Mouse (Mus musculus) fat pad, adult 2 months (tissue): ENCODE measurements at regions not wholly inside any gene's neighbourhood (a gene's known extent, or its start where the extent isn't known, plus 50 kb on each side); places are given as distances from the start of the nearest gene placed in this dataset.
A peak's percentile ranks its signal among the peaks of the same experiment; 100 is the strongest.
"Not testable (repeated sequence)": the region's sequence is repeated elsewhere in the genome, so short reads cannot be mapped to it uniquely, and the experiment has no call there.

Experiments used
- DNase-seq: peaks from one replicate; pipeline ENCODE4 v3.0.0-alpha.2; 2011; ENCODE audit warnings: low read depth, low spot score; ENCODE audit errors: extremely low read depth

DNA sequence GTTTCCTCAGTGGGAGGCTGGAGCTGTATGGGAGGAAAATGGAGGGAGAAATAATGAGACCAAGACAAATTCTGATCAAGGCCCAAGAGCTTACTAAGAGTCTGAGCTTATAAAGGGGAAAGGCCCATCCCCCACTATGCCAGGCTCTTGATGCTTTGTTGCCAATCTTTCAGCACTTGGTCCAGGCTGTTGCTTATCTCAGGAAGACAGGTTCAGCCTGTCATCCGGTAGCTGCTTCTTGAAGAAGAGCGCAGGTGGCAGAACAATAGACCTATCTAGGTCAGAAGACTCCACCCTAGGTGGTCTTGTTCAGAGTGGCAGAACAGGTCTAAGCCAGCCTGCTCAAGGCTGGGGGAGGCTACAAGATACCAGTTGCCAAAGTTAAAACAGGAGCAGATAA, 466.2 kb upstream of the Tbl1xr1 start:
- DNase-seq, result no peak

DNA sequence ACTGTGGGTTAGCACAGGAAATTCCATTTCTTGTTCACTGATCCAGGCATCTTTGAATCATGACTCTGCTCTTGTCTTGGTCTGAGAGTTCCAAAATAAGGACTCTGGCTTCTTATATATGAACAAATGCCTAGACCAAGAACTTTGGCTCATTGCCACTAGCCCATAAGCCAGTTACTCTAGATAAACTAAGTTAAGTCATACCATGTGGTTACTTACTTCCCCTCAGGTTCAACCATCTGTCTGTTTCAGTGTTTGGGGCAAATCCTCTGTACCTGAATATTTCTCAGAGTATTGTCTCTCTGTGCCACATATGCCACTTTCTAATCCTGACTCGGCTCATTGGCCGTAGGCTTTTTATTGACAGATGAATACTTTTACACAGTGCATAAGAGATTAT, 454.7 kb upstream of the Tbl1xr1 start:
- DNase-seq, result no peak

DNA sequence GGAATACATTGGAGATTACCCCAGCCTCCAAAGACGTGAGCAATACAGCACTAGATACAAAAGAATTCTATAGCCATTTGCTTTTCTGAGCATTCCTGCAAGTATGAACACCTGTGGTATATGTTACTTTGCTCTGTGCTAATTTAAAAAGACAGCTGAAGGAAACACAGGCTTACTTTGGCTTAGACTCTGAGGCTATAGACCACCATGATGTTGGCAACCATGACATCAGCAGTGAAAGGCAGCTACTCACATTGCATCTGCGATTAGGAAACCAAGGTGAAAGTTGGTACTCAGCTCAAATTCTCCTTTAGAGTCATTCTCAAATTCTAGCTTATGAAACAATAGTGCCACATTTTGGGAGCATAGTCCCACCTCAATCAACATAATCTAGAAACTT, 451.4 kb upstream of the Tbl1xr1 start:
- DNase-seq, result no peak

DNA sequence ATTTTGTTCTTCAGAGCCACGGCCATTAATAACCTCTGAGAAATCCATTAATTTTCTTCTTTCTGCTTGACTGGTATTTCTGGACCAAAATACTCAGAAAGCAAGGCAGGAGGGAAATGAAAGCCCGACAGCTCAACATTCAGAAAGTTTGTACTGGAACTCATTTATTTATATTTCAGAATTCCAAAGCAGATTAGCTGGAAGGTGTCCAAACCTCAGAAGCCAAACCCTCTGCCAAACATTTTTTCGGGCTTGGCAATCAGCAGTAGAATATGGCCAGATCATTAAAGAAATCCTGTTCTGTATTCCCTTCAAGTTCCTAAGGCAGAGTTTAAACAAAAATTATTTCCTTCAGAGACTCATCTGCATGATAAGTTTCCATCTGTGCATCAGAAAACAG, 450.4 kb upstream of the Tbl1xr1 start:
- peak; percentile 46 for DNase-seq

DNA sequence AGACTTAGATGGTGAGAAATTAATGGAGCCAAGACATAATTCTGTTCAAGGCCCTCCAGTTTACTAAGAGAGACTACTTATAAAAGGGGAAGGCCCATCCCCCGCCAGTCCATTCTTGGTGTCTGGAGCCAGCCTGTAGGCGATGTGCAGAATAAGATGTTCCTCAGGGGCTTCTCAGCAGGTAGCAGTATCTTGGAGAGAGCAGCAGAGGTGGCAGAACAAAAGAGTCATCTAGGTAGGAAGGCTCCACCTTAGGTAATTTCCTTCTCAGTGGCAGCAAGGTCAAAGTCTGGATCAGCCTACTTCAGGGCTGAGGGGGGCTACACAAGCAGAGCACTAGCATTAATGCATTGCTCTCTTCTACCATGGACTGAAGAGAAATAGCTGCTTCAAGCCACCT, 449.4 kb upstream of the Tbl1xr1 start:
- DNase-seq, result not testable (repeated sequence)

DNA sequence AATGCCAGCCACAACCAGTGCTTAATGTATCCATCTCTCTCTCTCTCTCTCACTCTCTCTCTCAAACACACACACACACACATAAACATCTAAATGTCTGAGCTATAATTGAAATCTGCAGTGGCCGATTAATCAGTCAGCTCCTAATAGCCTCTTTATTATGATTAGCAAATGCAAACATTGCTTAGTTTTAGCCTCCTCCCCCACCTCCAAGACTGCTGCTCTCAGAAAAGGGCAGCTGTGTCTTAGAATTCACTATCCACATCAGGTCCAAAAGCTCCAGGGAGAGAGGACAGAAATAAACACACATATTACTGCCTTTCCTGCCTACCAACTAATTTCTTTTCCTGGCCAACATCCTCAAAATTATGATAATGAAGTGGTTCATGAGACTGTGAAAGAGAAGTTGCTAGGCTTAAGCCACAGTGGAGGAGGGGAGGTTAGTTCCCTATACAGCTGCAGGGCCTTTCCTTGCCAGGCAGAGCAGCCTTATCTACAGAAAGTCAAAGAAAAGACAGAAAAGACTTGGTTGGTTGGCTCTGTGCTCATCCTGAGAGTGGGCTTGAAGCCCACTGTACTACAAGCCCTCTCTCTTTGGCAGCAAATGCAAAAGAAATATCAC, 442.7 kb upstream of the Tbl1xr1 start:
- DNase-seq, result no peak

DNA sequence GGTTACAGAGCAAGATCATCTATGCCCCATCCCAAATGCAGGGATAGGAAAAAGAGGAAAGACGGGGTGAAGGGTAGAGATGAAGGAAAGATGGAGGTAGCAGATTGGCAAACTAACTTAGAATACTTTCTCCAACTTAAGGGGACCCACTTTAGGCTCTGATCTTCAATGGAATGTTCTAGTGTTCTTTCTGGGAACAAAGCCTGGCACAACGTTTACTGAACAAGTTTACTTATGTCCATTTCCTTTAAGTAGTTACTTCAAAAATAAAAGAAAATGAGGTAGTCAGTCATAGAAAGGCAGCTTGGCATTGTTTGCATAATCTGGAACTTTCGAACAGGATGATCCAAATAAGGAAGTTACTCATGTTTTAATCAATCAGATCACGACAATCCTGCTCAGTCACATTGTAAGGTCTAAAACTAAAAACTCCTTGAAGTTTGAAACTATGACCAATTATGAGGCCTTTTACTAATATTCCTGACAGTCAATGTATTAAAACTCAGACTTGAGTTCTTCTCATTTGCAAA, 441.7 kb upstream of the Tbl1xr1 start:
- no peak for DNase-seq

DNA sequence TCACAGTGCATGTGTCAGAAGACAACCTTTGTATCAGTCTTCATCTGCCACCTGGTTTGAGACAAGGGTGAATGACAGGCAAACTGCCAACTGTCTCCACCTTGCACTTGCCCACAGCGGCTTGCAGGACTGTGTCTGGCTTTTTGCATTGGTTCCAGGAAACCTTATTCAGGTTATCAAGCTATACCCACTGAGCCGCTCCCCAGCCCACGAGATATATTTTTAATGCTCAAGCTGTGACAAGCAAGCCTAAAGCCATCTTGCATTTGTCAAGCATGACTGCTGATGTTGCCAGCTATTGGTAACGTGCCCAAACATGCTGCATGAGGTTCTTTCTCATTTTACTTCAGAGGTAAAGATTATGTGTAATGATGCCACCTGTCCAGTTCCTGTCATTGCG, 437.6 kb upstream of the Tbl1xr1 start:
- peak; percentile 66 for DNase-seq

DNA sequence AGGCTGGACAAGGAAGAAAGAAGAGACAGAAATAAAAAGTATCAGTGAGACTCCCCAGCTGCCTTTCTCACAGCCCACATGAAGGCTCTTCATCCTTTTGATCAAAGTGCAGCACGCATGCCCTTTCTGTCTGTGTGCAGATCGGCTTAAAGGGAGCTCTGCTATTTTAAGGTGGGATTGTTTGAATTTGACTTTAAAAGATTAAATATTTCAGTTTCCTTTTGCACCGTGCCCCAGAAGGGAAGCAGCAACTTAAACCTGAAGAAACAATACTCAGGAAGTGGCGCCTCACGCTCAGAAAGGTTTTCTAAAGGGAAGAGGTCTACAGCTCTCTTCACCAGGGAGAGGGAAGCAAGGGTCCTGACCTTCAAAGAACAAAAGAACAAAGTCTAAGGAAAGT, 436.9 kb upstream of the Tbl1xr1 start:
- no peak for DNase-seq

DNA sequence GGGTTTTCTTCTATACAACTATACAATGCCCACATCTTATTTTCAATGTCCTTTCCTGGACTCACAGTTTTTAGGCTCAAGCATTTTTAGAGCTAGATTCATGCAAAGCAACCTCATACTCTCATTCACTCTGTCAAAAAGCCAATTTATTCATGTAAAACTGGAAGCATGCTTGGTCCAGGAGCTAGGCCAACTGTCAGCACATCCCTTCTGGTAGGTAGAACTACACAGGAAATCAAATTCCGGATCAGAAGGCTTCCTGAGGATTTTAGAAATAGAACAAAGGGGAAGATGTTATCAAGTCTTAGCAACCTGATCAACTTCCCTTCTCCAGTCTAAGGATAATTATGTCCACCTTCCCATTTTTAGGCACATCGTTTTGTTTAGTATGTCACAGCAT, 432.4 kb upstream of the Tbl1xr1 start:
- DNase-seq, result no peak

DNA sequence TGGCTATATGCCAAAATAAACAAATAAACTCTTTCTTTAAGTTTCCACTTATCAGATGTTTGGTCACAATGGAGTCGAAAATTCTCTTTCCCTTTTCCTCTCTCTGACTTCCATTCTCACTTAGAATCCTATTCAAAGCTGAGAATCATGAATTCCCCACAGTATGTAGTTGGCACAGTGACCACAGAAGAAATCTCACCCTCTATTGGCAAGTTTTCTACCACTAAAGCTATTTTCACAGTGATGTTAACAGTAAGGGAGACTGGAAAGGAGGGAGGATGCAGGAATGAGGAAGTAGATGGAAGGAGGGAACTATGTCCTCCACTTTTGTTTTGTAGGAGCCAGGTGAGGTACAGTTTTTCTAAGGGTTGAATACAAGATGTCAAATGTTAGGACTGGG, 431.2 kb upstream of the Tbl1xr1 start:
- DNase-seq, result no peak

DNA sequence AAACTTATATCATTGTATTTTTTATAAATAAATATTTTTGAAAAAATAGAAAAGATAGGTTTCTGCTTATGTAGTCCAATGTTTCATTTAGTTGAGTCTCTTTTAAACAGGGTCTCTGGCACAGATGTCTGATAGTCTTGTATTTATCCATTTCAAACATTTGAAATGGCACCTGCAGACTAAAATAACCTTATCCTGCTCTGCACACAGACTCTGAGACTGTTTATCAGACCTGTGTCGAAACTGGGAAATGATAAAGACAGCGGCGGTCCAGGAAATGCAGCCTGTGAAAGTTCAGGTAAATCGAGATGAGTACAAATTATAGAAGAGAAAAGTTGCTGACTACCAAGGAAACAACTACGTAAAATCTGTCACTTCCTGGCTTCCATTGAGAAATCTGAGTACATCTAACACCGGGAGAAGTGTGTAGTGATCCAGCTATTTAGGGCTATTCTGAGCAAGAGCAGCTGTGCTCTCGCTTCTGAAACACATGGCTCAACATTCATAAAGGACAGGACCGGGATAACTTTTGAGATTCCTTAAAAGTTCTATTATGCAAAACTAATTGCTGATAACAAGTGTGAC, 426.5 kb upstream of the Tbl1xr1 start:
- no peak for DNase-seq

DNA sequence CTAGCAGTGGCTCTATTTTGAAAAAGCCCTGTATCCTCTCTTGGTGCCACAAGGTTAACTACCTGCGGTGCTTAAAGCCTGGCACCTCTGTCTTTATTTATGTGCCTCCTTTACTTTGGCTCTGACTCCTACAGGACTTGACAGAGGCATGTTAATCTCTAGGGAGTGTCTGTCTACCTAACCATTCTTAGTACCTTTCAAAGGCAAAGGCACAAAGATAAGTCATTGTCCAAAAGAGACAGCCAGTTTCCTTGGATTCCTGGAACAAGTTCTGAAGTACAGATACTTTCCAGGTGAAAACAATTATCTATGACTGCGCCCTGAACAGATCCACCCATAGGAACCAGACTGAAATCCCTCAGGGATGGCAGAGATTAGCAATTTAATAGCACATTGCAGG, 421.2 kb upstream of the Tbl1xr1 start:
- DNase-seq, result no peak

DNA sequence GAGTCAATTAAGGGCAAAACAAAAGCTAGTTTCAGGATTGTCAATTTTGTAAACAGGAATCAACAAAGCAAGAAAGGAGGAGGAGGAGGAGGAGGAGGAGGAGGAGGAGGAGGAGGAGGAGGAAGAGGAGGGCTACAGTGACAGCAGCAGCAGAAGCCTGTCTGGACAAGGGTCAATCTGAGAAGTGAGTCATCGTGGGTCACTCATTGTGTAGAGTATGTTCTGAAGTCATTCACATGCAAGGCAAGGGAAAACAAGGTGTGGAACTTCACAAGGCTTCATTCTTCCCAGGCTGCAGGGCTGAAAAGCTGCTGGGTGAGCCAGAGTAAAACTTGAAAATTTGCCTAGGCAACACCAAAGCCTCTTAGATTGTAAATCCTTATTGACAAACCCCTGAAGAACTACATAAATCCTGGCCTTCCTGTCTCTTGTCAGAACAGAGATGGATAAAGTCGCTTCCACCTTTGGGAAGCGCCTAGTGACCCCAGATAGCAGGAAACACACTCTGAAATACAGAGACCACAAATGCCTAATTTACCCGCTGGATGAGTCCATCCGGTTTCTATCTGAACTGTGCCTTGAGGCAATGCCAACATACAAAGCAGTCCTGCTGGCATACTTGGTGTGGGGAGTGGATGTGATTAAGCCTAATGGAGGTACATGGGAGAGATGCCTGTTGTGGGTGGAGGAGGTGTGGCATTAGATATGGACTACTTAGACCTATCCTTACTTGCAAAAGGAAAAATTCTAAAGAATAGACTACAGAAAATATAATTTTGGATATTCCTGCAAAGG, 408.9 kb upstream of the Tbl1xr1 start:
- no peak for DNase-seq

DNA sequence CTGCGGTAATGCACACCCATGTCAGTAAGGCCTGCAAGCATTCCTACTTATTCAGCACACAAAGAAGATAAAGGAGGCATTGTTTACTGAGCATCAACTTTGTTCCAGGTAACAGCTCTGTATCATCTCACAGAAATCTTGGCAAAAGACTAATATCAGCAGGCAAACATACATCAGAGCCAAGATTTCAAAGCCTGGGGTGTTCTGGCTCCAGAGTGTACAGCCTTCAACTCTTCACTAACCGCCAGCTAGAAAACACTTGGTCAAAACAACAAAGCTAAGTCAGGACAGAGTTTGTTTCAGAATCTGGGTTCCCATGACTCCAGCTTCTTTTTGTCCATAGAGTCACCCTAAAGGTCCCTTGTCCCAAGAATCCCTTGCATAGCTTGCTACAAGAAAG, 404.6 kb upstream of the Tbl1xr1 start:
- no peak for DNase-seq

DNA sequence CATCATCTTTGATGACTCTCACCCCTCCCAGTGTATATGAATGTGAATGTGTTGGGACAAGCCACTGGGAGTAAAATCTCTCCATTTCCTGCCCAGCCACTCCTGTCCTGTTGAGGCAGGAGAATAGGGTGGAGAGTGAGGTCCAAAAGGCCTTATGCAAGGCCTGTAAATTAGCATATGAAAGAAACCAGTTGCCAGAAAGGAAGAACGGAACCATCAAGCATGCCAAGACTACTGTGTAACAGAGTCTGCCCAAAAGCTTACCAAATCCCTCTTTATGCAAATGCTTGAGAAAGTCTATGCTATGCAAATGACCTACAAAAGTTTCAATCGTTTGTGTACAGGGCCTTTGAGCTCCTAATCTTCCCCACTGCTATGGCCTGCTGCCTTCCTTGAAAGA, 404.0 kb upstream of the Tbl1xr1 start:
- DNase-seq, result peak; percentile 90

DNA sequence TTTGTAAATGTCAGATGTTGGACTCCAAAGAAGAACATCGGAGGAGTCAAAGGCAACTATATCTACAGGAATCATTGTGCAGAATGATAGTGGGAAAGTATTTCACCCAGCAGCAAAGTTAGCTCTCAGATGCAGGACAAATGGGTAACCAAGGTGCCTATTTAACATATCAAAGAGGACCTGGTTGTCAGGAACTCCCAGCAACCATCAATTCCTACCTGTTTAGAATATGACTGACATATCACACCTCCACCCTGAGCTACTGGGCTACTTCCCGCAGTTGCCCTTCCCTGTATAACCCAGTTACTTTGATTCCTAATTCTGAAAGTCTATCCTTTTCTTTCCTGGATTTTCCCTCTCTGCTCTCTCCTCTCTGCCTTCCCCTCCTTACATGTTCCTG, 403.0 kb upstream of the Tbl1xr1 start:
- no peak for DNase-seq

DNA sequence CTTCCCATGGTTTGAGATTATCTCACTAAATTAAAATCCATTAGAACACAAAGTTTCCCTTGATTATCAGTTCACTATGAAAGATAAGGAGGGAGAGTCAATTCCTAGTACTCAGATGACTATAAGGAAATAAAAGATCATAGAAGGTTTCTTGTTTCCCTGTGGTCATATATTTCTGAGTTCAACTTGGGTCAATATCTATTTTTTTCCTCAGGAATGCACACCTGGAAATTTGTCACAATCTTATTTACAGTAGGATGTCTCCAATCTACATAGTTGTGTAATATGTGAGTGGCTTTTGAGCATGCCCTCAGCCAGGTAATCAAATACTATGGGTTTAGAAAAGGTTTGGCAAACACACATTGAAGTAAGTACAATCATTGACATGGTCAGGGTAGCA, 398.2 kb upstream of the Tbl1xr1 start:
- no peak for DNase-seq

DNA sequence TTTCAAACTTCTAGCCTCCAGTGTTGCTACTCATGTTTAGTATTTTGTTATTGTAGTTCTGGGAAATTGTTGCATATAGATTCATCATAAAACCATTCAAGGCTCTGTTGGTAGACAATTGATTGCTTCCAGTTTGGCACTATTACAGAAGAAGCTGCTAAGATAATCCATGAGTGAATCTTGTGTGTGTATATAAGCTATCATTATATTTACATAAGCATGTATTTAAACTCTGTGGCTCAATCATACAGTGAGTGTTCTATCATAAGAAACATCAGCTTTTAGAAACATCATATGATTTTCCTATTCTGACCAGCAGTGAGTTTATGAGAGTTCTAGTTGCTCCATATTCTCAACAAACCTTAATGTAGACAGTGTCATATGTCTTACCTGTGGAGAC, 397.7 kb upstream of the Tbl1xr1 start:
- no peak for DNase-seq

DNA sequence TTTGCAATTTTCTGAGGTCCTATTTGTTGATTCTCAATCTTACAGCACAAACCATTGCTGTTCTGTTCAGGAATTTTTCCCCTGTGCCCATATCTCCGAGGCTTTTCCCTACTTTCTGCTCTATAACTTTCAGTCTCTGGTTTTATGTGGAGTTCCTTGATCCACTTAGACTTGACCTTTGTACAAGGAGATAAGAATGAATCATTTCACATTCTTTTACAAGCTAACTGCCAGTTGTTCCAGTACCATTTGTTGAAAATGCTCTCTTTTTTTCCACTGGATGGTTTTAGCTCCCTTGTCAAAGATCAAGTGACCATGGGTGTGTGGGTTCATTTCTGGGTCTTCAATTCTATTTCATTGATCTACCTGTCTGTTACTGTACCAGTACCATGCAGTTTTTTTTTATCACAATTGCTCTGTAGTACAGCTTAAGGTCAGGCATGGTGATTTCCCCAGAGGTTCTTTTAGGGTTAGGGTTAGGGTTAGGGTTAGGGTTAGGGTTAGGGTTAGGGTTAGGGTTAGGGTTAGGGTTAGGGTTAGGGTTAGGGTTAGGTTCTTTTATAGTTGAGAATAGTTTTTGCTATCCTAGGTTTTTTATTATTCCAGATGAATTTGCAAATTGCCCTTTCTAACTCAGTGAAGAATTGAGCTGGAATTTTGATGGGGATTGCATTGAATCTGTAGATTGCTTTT, 378.3 kb upstream of the Tbl1xr1 start:
- not testable (repeated sequence) for DNase-seq

DNA sequence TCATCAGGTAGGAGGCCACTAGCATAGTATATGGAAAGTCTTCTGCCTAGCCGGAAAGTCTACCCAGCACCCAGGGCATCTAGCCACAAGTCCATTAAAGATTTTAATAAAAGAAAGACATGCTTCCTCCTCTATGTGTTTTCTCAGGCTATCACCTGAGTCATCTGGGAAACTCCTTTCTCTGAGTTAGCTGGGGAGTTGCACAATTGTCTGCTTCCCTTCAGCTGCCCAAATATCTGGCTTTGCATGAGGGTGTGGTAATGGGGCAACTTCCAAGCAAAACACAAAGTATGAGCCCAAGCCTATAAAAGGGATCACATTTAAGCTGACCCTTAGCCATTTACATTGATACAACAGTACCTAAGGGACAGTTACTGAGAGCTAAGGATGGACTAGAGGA, 376.9 kb upstream of the Tbl1xr1 start:
- DNase-seq, result peak; percentile 78

DNA sequence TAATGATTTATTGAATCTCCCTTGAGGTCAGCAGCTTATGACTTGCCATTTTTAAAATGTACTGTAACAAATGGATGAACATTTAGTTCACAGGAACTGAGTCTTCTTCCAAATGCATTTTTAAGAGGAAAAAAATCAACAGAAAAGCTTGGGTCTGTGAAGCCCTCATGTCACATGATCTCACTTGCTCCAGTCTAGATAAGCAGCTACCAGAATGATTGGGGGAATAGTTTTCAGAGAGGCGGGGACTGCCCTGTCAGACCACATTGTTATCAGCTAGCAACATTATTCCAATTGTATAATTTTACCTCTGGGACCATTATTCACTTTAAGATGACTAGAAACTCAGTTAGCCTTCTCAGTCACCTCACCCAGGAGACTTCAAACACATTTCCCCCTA, 376.1 kb upstream of the Tbl1xr1 start:
- DNase-seq, result no peak
